Mouse (Mus musculus) cortical plate, adult 2 months (tissue): ENCODE results near the gene Faf1. TPM values are rescaled to one million over a fixed set of nuclear protein-coding genes. Genes with fewer than 3 reads are reported as not detected.

Experiments used
- H3K27ac ChIP-seq: fragments of 200-500 bp; 2 replicates; pipeline ENCODE4 v1.5.1; 2012; ENCODE audit warnings: low read length, control low read depth, inconsistent platforms; ENCODE audit not compliant: insufficient read depth
- H3K4me1 ChIP-seq: fragments of 200-500 bp; 2 replicates; pipeline ENCODE4 v1.6.1; 2011; ENCODE audit warnings: low read length; ENCODE audit not compliant: control insufficient read depth, insufficient read depth
- H3K4me3 ChIP-seq: fragments of 200-500 bp; 2 replicates; pipeline ENCODE4 v1.5.1; 2011; ENCODE audit warnings: mild to moderate bottlenecking, low read length, control low read depth; ENCODE audit not compliant: insufficient read depth
- CTCF ChIP-seq: fragments of 200-500 bp; IDR thresholded peaks from 2 replicates; pipeline ENCODE4 v1.5.1; 2011; ENCODE audit warnings: mild to moderate bottlenecking, control low read depth, low read length; ENCODE audit not compliant: insufficient read depth; ENCODE audit errors: extremely low read depth
- POLR2A ChIP-seq: fragments of 200-500 bp; IDR thresholded peaks from 2 replicates; pipeline ENCODE4 v1.6.1; 2011; ENCODE audit warnings: mild to moderate bottlenecking, low read length, control low read depth; ENCODE audit not compliant: insufficient read depth; ENCODE audit errors: extremely low read depth
- polyA plus RNA-seq: library from polyadenylated mRNA; depleted of rRNA; stranded (reverse); fragments of >200 nt; gene quantifications from 2 replicates; pipeline ENCODE4 v1.2.3, GENCODE M21; 2012

The Faf1 gene
- polyA plus RNA-seq, 1 experiment: 17.9 TPM

DNA sequence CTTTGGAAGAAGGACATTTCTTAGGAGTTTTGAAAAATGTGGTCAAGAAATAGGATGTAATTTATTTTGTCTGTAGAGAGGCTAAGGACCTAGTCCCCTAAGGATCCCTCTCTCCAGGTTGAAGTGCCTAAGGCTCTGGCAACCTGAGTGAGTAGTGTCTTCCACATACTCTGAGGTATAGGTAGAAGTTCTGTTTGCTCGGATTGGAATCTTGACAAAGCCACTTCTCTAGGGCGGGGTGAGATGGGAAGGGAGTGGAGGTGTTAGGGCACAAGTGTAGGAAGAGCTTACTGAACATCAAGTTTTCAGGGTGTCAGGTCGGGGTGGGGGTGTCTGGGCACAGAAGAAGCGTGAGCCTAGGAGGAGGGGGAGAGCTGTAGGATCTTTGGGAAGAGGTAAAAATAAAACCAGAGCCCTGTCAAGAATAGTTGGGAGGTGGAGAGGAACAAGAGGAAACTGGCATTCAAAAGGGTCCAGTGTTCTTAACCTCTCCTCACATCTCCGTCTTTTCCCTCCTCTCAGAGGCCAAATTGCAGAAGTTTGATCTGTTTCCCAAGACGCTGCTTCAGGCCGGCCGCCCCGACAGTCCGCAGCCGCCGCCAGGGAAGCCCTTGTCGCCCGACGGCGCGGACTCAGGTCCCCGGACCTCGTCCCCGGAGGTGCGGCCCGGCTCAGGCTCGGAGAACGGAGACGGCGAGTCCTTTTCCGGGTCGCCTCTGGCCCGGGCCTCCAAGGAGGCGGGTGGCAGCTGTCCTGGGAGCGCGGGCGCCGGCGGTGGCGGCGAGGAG lies 304.9 kb downstream of the Faf1 start:
- Histone ChIP-seq H3K4me3 (no peak overlapping the region), H3K27ac (no peak overlapping the region), H3K4me1 (no peaks in the 10 kb centered on the region)
- TF ChIP-seq CTCF (no peak), POLR2A (no peak)

DNA sequence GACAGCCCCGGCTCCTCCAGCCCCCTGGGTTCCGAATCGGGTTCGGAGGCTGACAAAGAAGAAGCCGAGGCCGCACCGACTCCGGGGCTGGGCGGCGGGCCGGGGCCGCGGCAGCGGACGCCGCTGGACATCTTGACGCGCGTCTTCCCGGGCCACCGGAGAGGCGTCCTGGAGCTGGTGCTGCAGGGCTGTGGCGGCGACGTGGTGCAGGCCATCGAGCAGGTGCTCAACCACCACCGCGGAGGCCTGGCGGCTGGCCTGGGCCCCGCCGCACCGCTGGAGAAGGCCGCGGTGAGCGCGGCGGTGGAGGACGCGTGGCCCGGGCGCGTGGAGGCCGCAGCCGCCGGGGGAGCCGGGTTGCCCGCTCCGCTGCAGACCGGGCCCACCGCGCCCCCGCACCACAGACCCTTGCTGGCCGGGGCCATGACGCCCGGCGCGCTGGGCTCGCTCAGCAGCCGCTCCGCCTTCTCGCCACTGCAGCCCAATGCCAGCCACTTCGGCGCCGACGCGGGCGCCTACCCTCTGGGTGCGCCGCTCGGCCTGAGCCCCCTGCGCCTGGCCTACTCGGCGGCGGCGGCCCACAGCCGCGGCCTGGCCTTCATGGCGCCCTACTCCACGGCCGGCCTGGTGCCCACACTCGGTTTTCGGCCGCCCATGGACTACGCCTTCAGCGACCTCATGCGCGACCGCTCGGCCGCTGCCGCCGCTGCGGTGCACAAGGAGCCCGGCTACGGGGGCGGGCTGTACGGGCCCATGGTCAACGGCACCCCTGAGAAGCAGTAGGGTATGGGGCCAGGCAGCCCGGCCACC lies 305.7 kb downstream of the Faf1 start:
- H3K4me3 ChIP-seq: no peak overlapping the region
- no peak overlapping the region; the same call in 1 of the 2 replicates for H3K27ac ChIP-seq
- H3K4me1 ChIP-seq: no peaks in the 10 kb centered on the region
- TF ChIP-seq CTCF: no peak
- TF ChIP-seq POLR2A: no peak

DNA sequence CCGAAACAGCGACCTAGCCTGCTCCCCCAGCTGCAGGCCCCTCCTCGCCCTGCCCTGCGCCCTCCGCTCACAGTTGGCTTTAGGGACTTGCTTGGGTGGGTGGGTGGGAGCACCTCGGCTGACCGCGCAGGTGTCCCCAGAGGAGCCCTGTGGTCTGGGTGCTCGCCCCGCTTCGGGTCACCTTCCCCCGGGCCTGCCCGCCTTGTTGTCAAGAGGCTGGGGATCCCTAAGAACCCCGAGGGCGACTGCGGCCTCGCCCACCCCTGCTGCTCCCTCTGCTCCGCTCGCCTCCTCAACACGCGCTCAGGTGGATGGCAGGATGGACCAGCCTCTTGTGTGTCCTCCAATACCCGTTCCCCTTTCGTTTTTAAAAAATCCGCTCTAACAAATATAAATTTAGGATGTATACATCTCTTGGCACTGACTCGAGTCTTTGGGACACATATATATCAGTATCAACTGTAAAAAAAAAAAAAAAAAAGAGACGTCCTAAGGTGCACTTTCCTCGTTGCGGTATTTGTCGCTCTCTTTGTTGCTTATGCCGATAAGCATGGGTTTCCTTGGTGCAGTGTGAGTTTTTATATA lies 306.4 kb downstream of the Faf1 start:
- no peak for TF ChIP-seq CTCF
- no peak for TF ChIP-seq POLR2A
- H3K4me3 ChIP-seq: no peak overlapping the region
- H3K27ac ChIP-seq: no peak overlapping the region
- no peaks in the 10 kb centered on the region for H3K4me1 ChIP-seq

DNA sequence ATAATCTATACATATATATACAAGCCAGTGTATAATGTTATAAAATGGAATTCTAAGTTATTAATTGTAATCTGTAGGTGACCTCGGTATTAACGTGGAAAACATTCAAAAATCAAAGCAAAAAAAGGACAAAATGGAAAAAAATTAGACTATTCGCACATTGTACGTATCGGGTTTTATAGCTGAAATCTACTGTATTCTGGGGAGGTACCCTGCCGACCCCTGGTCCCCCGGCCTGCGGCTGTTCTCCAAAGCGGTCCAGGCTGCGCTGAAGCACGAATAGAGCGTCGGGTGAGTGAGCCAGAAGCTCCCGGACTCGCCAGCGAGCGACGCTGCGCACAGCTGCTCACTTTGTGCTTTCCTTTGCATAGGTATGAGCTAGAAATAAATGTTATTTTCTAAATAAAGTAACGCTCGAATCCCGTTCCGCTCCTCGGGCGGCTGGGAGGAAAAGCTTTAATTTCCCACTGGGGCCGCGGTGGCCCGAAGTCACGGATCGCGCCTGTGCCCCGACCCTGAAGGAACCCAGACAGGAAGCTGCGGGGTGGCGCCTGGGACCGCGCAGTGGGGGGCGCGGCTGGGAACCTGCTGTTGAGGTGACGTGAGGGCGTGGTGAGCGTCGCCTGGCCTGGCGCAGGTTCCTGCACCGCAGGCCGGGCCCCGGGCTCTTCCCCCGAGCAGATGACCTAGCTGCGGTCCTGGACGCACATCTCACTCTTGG lies 307.1 kb downstream of the Faf1 start:
- no peaks in the 10 kb centered on the region for H3K4me1 ChIP-seq

DNA sequence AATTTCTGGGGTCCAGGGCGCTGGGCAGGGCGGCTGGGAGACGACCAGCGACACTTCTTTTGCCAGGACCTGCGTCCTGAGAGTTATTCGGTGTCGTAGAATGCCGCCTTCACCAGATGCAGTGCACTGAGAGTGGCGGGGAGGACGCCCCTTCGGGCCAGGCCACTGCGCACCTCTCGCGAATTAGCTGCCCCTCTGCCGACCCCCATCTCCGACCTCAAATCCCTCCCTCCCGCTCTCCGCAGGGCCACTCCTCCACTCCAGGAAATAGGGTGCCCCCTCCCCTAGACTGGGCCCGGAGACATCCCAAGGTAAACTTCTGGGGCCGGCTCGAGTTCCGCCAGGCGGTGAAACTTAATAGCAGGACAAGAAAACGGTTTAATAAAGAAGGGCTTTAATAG lies 307.6 kb downstream of the Faf1 start:
- Histone ChIP-seq H3K27ac (no peak overlapping the region), H3K4me3 (no peak overlapping the region), H3K4me1 (no peaks in the 10 kb centered on the region)
- TF ChIP-seq CTCF (no peak), POLR2A (no peak)

More for the DNA sequence above, 307.1 kb downstream of the Faf1 start:
- Histone ChIP-seq H3K27ac (no peak overlapping the region), H3K4me3 (no peak overlapping the region)
- no peak for TF ChIP-seq CTCF
- TF ChIP-seq POLR2A: no peak

DNA sequence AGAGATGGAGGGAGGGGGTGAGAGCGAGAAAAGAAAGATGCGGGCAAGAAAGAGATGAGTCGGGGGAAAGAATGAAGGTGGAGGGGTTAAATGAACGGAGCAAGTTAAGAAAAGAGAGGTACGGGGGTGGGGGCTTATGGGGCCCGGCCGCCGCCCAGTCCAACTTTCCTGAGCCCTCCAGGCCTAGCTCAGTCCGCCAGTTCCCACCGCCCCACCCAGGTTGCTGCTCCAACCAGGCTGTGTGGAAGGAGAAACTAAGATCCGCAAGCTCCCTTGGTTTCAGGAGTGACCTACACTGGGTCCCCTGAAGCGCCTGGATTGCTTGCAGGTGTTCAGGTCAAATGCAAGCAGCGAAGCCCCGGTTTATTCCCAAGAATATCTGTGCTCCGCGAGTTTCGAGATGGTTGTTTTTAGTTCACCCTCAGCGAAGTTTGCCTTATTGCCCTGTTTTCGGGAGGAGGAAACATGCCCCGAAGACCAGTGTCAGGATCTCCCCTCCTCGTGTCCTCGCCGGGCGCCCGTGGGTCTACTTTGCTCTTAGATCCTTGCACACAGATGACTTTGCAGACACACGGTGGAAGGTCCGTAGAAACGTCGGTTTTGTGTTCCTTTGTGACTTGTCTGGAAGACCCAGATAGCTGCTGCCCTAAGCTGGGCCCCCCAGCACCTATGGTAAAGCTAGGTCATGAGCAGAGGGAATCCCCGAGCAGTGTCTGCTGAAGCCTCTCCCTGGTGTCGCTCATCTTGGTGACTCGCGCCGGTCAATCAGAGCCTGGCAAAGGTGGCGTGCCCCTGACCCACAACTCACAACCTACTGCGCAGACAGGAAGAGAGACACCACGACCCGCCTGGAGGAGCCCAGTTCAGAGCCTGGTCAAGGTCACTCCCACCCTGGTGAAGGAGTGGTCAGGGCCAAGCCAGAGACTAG lies 308.4 kb downstream of the Faf1 start:
- H3K27ac ChIP-seq: no peak overlapping the region
- H3K4me3 ChIP-seq: no peak overlapping the region
- TF ChIP-seq POLR2A (no peak), CTCF (no peak)
- H3K4me1 ChIP-seq: no peaks in the 10 kb centered on the region

DNA sequence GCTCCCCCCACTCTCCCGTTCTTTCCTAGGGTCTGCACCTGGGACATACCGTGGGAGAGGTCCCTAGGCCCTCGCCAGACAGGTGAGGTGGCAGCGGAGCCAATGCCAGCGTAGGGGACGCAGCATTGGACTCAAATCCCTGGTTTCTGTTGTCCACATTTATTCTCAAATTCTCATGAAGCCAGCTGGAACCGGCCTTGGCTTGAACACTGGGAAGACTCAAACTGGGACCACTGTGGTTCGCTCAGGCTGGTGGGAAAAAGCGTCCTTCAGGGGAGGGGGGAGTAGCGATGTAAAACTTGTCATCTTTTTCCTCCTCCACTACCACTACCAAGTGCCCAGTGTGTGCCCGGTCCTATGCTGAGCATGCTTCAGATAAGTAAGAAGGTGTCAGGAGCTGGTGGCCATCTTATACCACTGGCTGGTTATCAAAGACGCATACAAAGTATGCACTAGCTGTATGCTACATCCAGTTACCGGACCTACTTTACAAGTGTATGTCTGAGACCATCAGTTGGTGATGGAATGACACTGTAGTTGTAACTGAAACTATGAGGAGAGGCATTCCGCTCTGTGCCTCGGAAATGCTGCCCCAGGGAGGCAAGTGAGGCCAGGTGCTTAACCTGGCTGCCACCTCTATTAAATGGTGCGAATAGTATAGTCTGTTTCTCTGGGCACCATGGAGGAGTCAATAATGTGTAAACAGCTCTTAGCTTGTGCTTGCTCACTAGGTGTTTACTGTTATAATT lies 309.2 kb downstream of the Faf1 start:
- Histone ChIP-seq H3K4me3 (no peak overlapping the region), H3K4me1 (no peaks in the 10 kb centered on the region), H3K27ac (no peak overlapping the region)
- TF ChIP-seq CTCF (no peak), POLR2A (no peak)

DNA sequence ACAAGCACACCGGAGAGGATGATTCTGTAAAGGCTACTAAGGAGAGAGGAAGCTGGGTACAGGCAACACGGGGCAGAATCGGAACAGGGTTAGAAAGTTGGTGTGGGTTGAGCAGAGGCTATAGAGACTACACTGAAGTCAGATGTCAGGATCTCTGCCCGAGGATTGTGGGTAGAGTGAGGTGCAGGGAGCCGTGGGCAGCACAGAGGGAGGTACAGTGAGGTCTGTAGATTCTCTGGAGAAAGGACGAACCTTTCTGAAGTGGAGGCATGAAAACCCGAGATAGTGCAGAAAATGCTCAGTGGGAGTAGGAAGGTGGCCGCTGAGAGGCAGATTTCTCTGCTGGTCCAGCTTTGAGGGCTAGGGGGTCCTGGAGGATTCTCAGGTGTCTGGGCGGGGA lies 309.9 kb downstream of the Faf1 start:
- TF ChIP-seq POLR2A: no peak
- TF ChIP-seq CTCF: no peak
- no peak overlapping the region for H3K4me3 ChIP-seq
- no peak overlapping the region for H3K27ac ChIP-seq
- H3K4me1 ChIP-seq: no peaks in the 10 kb centered on the region
